Mouse (Mus musculus): Measurements from ENCODE around the gene Kcnip2.

DNA sequence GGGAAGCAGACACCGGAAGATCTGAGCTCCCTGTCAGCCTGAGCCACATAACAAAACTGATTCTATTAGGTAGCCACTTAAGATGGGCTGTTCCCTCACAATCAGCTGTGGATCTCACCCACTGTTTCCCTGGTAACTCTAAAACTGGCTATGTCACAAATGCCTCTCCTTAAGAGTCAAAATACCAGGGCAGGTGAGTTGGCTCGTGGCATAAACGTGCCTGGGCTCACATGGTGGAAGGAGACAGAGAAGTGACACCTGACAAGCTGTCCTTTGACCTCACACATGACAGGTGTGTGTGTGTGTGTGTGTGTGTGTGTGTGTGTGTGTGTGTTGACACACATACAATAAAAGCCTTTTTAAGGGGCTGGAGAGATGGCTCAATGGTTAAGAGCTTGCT, 28.4 kb downstream of the Kcnip2 start:
- TF ChIP-seq CTCF (IDR thresholded peaks at IDR 0.05), result no peak
- TF ChIP-seq EP300 (IDR thresholded peaks at IDR 0.05), result no peak
